Mouse (Mus musculus): ENCODE results near the gene Gaa. TPM values are rescaled to one million over a fixed set of nuclear protein-coding genes. Genes with fewer than 3 reads are reported as not detected.

Gene Gaa
- polyA plus RNA-seq, 1 experiment from 2014 or later: 24.1 TPM

GRCm38 (mm10) chr11:119331970-119332369, 64.3 kb downstream of the Gaa start:
- Histone ChIP-seq H3K4me1 (ENCODE audit: control insufficient read depth, insufficient read depth, low read length) (no peaks in the 10 kb centered on the region), H3K9ac (ENCODE audit: low read length) (no peak overlapping the region), H3K9me3 (ENCODE audit: control insufficient read depth, low read length) (no peaks in the 10 kb centered on the region), H3K4me2 (ENCODE audit: low read depth) (no peak overlapping the region), H3K27me3 (ENCODE audit: control insufficient read depth, insufficient read depth, low read length) (no peaks in the 10 kb centered on the region), H3K36me3 (ENCODE audit: control insufficient read depth, insufficient read depth, low read length) (no peaks in the 10 kb centered on the region), H3K4me3 (ENCODE audit: low read depth, low read length) (no peak overlapping the region), H3K27ac (ENCODE audit: low read depth, low read length) (no peak overlapping the region)
- ATAC-seq (ENCODE audit: insufficient read depth, low FRiP score, low TSS enrichment): no peak
- WGBS: 47% methylated on average over 3 of the region's 3 CpGs
- DNase-seq (ENCODE audit: low spot score): no peak

Other genes with a start within 250 kb of the Gaa start
- gene Cbx2, start 244.9 kb upstream of the Gaa start, polyA plus RNA-seq (2014; fragmentation: Nextera tagmentation; extraction: Ambion mirVana): 61.5 and 65.0 TPM in 2 replicates
- 6.8 and 7.0 TPM in 2 replicates for gene Cbx8, start 226.9 kb upstream of the Gaa start, polyA plus RNA-seq (2014; fragmentation: Nextera tagmentation; extraction: Ambion mirVana)
- 6.0 and 6.1 TPM in 2 replicates for gene Cbx4, start 181.7 kb upstream of the Gaa start, polyA plus RNA-seq (2014; fragmentation: Nextera tagmentation; extraction: Ambion mirVana)
- 15.2 and 16.8 TPM in 2 replicates for gene Tbc1d16, start 39.4 kb upstream of the Gaa start, polyA plus RNA-seq (2014; fragmentation: Nextera tagmentation; extraction: Ambion mirVana)
- gene Ccdc40, start 39.3 kb upstream of the Gaa start, polyA plus RNA-seq (2014; fragmentation: Nextera tagmentation; extraction: Ambion mirVana): 14.8 and 15.3 TPM in 2 replicates
- gene Eif4a3, start 32.2 kb downstream of the Gaa start, polyA plus RNA-seq (2014; fragmentation: Nextera tagmentation; extraction: Ambion mirVana): 402 and 421 TPM in 2 replicates
- gene Card14, start 39.9 kb downstream of the Gaa start, polyA plus RNA-seq (2014; fragmentation: Nextera tagmentation; extraction: Ambion mirVana): not detected in 2 replicates
- gene Sgsh, start 87.6 kb downstream of the Gaa start, polyA plus RNA-seq (2014; fragmentation: Nextera tagmentation; extraction: Ambion mirVana): 5.2 and 6.7 TPM in 2 replicates
- 4.3 and 5.2 TPM in 2 replicates for gene Slc26a11, start 87.7 kb downstream of the Gaa start, polyA plus RNA-seq (2014; fragmentation: Nextera tagmentation; extraction: Ambion mirVana)
- gene Rnf213, start 125.2 kb downstream of the Gaa start, polyA plus RNA-seq (2014; fragmentation: Nextera tagmentation; extraction: Ambion mirVana): 1.8 and 1.9 TPM in 2 replicates
- 13.9 and 18.1 TPM in 2 replicates for gene Endov, start 223.5 kb downstream of the Gaa start, polyA plus RNA-seq (2014; fragmentation: Nextera tagmentation; extraction: Ambion mirVana)